Mouse (Mus musculus) lung, adult 2 months (tissue): ENCODE measurements around the gene Isg15.

Source experiments
- CTCF ChIP-seq: fragments of 200-500 bp; IDR thresholded peaks from 2 replicates; pipeline ENCODE4 v1.5.1; 2011; ENCODE audit warnings: mild to moderate bottlenecking, low read length, control low read depth; ENCODE audit not compliant: insufficient read depth
- POLR2A ChIP-seq: fragments of 200-500 bp; IDR thresholded peaks from 2 replicates; pipeline ENCODE4 v1.6.1; 2011; ENCODE audit warnings: low read depth, mild to moderate bottlenecking, control low read depth, low read length, borderline replicate concordance; ENCODE audit errors: extremely low read depth

DNA sequence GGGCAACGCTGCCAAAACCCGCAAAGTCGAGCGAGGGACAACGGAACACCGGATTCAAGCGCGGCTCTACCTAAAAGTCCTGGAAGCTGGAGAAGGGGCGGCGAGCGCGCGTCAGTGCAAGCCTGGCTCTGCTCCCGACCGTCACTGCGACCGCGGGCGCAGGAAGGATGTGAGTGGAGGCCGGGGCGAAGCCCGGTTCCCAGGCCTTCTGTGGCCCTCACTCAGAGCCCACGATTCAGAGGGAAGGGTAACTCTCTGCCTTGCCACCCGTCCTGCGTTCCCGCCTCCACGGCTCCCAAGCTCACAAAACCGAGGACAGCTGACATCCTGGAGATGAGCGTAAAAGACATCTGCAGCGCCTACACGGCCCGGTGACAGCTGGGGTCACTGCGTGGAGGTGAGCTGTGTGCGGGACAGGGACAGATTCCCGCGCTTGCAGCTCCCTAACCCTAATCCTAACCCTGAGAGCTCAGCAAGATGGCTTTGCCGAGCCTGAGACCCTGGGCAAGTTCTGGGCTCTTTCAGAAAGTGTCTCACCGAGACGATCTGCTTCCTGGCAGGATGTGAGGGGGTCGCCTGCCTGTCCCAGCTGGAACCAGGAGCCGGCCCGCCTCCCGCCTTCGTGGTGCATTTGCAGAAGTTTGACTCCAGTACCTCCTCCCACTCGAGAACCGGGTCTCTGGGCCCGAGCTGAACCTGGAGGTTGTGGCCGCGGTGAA, 3.0 kb upstream of the Isg15 start:
- TF ChIP-seq CTCF (no peak), POLR2A (no peak)
